Mouse (Mus musculus) frontal cortex, postnatal 10 days (tissue): ENCODE measurements around the gene Spin2c.

Source experiments
- DNase-seq, 2 experiments: peaks; one replicate each; pipeline ENCODE4 v3.0.0; 2022; ENCODE audit warnings: low spot score in 2 of 2, mixed read lengths in 1 of 2

The Spin2c gene

GRCm38 (mm10) chrX:153831951-153832561 is at the start of gene Spin2c:
Gene Spin2c (plus strand): TSS chrX:153832225.
- DNase-seq = peak; percentile 29 to 33

DNA sequence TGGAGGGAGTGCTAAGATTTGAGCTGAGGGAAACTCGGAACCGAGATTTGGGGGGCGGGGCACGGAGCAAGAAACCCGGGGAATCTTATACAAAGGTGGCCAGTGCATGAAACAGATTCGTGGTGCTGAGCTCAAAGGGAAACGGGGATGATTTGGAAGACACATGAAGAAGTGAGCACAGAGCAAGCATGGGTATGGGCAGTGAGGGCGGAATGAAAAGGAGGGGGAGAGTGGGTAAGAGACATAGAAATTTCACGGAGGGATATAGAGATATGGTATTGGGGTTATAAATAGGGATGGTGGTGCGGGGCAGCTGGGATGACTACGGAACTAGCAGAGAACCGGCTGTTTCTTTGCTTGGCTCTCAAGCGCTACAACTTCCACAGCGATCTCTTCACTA is 581 bp downstream of the Spin2c start:
- no peak for DNase-seq
